8 mouse cellular contexts compared by ENCODE assay signal in the genomic region with DNA sequence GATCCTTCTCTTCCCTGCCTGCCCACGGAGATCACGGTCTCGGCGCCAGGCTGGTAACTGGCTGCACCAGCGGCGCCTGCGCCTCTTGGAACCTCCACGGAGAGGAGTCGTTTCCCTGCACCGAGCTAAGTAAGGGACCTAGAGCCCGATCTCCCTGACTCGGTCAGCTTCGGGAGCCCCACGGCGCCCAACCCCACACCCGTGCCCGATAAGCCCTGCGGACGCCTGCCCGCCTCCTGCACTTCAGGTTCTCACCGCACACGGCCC. TPM values are rescaled to one million over a fixed set of nuclear protein-coding genes. Genes with fewer than 3 reads are reported as not detected.
A peak's percentile ranks its signal among the peaks of the same experiment; 100 is the strongest.
DNase-seq lines count a peak whose midpoint lies in the region; ATAC-seq lines count a peak whose summit lies in the region.

No protein-coding gene starts in this region.

- WGBS in kidney, embryonic 14.5 days = under 1% methylated on average over 21 of the region's 22 CpGs
- WGBS in hindbrain, embryonic 13.5 days = under 1% methylated on average over 22 of the region's 22 CpGs
- WGBS in midbrain, embryonic 14.5 days = under 1% methylated on average over 22 of the region's 22 CpGs

- no peak for DNase-seq in kidney, postnatal 14 days
- no peak for DNase-seq in midbrain, embryonic 14.5 days
- DNase-seq in left cerebral cortex, adult 18-20 months (ENCODE audit: low spot score in 2 of 2) = no peak
- no peak for DNase-seq in embryo, embryonic 11 days
- DNase-seq in left cerebral cortex, adult 8-10 months (ENCODE audit: low spot score in 2 of 2) = no peak

- H3K9ac ChIP-seq in kidney, embryonic 14.5 days (ENCODE audit: low read depth, low read length) = peak overlapping the region; percentile 78
- H3K9ac ChIP-seq in hindbrain, embryonic 13.5 days = peak overlapping the region; percentile 91
- peak overlapping the region; percentile 74 for H3K9ac ChIP-seq in midbrain, embryonic 14.5 days (replicated peaks; ENCODE audit: low read length)

- peaks cover 25% of the 10 kb centered on the region for H3K36me3 ChIP-seq in kidney, embryonic 14.5 days (ENCODE audit: control insufficient read depth, insufficient read depth, low read length)
- peaks cover 65% of the 10 kb centered on the region for H3K36me3 ChIP-seq in hindbrain, embryonic 13.5 days
- H3K36me3 ChIP-seq in midbrain, embryonic 14.5 days (ENCODE audit: control insufficient read depth, insufficient read depth, low read length) = peaks cover 64% of the 10 kb centered on the region

- peak overlapping the region; percentile 81 for H3K4me3 ChIP-seq in kidney, embryonic 14.5 days (ENCODE audit: low read length)
- peak overlapping the region; percentile 73 for H3K4me3 ChIP-seq in brown adipose tissue, adult 24 weeks (ENCODE audit: insufficient read depth, low read depth, low read length)
- peak overlapping the region; percentile 77 for H3K4me3 ChIP-seq in hindbrain, embryonic 13.5 days
- H3K4me3 ChIP-seq in midbrain, embryonic 14.5 days (replicated peaks; ENCODE audit: low read depth, low read length) = peak overlapping the region; percentile 74

- H3K4me2 ChIP-seq in kidney, embryonic 14.5 days (replicated peaks; ENCODE audit: low read depth, low read length) = peak overlapping the region; percentile 86
- H3K4me2 ChIP-seq in hindbrain, embryonic 13.5 days = peak overlapping the region; percentile 90
- peak overlapping the region; percentile 88 for H3K4me2 ChIP-seq in midbrain, embryonic 14.5 days (ENCODE audit: low read length)

- no peaks in the 10 kb centered on the region for H3K9me3 ChIP-seq in kidney, embryonic 14.5 days (ENCODE audit: control insufficient read depth, low read length)
- H3K9me3 ChIP-seq in hindbrain, embryonic 13.5 days = no peaks in the 10 kb centered on the region
- H3K9me3 ChIP-seq in midbrain, embryonic 14.5 days (ENCODE audit: control insufficient read depth, low read length) = no peaks in the 10 kb centered on the region

- H3K27me3 ChIP-seq in kidney, embryonic 14.5 days (ENCODE audit: control insufficient read depth, insufficient read depth, low read length) = no peaks in the 10 kb centered on the region
- no peaks in the 10 kb centered on the region for H3K27me3 ChIP-seq in hindbrain, embryonic 13.5 days
- H3K27me3 ChIP-seq in midbrain, embryonic 14.5 days (ENCODE audit: control insufficient read depth, insufficient read depth, low read length) = no peaks in the 10 kb centered on the region

- peak overlapping the region; percentile 56; the same call in 1 of the 2 replicates for H3K27ac ChIP-seq in kidney, embryonic 14.5 days (ENCODE audit: low read depth, low read length)
- H3K27ac ChIP-seq in brown adipose tissue, adult 24 weeks (replicated peaks; ENCODE audit: low read depth, low read length) = peak overlapping the region; percentile 53
- H3K27ac ChIP-seq in hindbrain, embryonic 13.5 days = peak overlapping the region; percentile 89
- H3K27ac ChIP-seq in midbrain, embryonic 14.5 days (replicated peaks; ENCODE audit: low read depth, low read length) = peak overlapping the region; percentile 84

- H3K4me1 ChIP-seq in kidney, embryonic 14.5 days (ENCODE audit: control insufficient read depth, insufficient read depth, low read length) = peaks cover 13% of the 10 kb centered on the region
- H3K4me1 ChIP-seq in brown adipose tissue, adult 24 weeks (ENCODE audit: control insufficient read depth, insufficient read depth, insufficient read length, low read length) = peaks cover 5% of the 10 kb centered on the region; the same call in 1 of the 2 replicates
- peaks cover 36% of the 10 kb centered on the region for H3K4me1 ChIP-seq in hindbrain, embryonic 13.5 days (replicated peaks)
- peaks cover 10% of the 10 kb centered on the region for H3K4me1 ChIP-seq in midbrain, embryonic 14.5 days (ENCODE audit: control insufficient read depth, insufficient read depth, low read length)

- no peak; the same call in 1 of the 2 replicates for ATAC-seq in kidney, embryonic 14.5 days (ENCODE audit: low FRiP score, low TSS enrichment)
- no peak; the same call in 1 of the 2 replicates for ATAC-seq in hindbrain, embryonic 13.5 days (ENCODE audit: low FRiP score)
- peak; percentile 19 for ATAC-seq in midbrain, embryonic 14.5 days (ENCODE audit: low FRiP score, low TSS enrichment)

RNA-seq across cellular contexts. Expression of gene Abtb1, which starts 0.3 kb away (rescaled TPM):
- polyA plus RNA-seq in kidney, embryonic 14.5 days (2014; fragmentation: Nextera tagmentation; extraction: Ambion mirVana) = 24.8 and 27.1 TPM in 2 replicates
- polyA plus RNA-seq in brown adipose tissue, adult 24 weeks (2012; ENCODE audit: insufficient read depth, insufficient read length, missing spikeins) = 8.6 and 12.6 TPM in 2 replicates
- polyA plus RNA-seq in hindbrain, embryonic 13.5 days (2015; fragmentation: Nextera tagmentation; extraction: Ambion mirVana) = 36.3 and 38.2 TPM in 2 replicates
- polyA plus RNA-seq in midbrain, embryonic 14.5 days (2014; fragmentation: Nextera tagmentation; extraction: Ambion mirVana) = 30.1 and 41.7 TPM in 2 replicates
- total RNA-seq in left cerebral cortex, adult 18-20 months (2021) = 10 to 100 TPM; 38.8 to 44.3 TPM
- 10 to 100 TPM; 38.1 to 45.4 (median 43.1) TPM for total RNA-seq in left cerebral cortex, adult 8-10 months (2022)

RNA-seq across cellular contexts. Expression of gene Podxl2, which starts 33.4 kb away (rescaled TPM):
- polyA plus RNA-seq in kidney, embryonic 14.5 days (2014; fragmentation: Nextera tagmentation; extraction: Ambion mirVana) = 43.6 and 52.8 TPM in 2 replicates
- 1.1 and 1.6 TPM in 2 replicates for polyA plus RNA-seq in brown adipose tissue, adult 24 weeks (2012; ENCODE audit: insufficient read depth, insufficient read length, missing spikeins)
- 546 and 595 TPM in 2 replicates for polyA plus RNA-seq in hindbrain, embryonic 13.5 days (2015; fragmentation: Nextera tagmentation; extraction: Ambion mirVana)
- polyA plus RNA-seq in midbrain, embryonic 14.5 days (2014; fragmentation: Nextera tagmentation; extraction: Ambion mirVana) = 525 and 630 TPM in 2 replicates
- total RNA-seq in left cerebral cortex, adult 18-20 months (2021) = 100 to 1,000 TPM; 202 to 219 TPM
- 100 to 1,000 TPM; 190 to 207 (median 195) TPM for total RNA-seq in left cerebral cortex, adult 8-10 months (2022)

RNA-seq across cellular contexts. Expression of gene Mcm2, which starts 57.1 kb away (rescaled TPM):
- 115 and 166 TPM in 2 replicates for polyA plus RNA-seq in kidney, embryonic 14.5 days (2014; fragmentation: Nextera tagmentation; extraction: Ambion mirVana)
- 1.7 and 1.8 TPM in 2 replicates for polyA plus RNA-seq in brown adipose tissue, adult 24 weeks (2012; ENCODE audit: insufficient read depth, insufficient read length, missing spikeins)
- polyA plus RNA-seq in hindbrain, embryonic 13.5 days (2015; fragmentation: Nextera tagmentation; extraction: Ambion mirVana) = 43.0 and 43.7 TPM in 2 replicates
- 22.2 and 39.0 TPM in 2 replicates for polyA plus RNA-seq in midbrain, embryonic 14.5 days (2014; fragmentation: Nextera tagmentation; extraction: Ambion mirVana)
- total RNA-seq in left cerebral cortex, adult 18-20 months (2021) = 1 to 10 TPM; 3.7 to 6.8 TPM
- 1 to 10 TPM; 4.0 to 9.0 (median 4.6) TPM for total RNA-seq in left cerebral cortex, adult 8-10 months (2022)

Comparison
In these comparisons a context has a peak if more than half of its experiments do, and no peak if none do; other contexts are left out.
1. RNA of gene Podxl2, which starts 33.4 kb away (polyA plus RNA-seq): 546 to 595 TPM in hindbrain, embryonic 13.5 days, 525 to 630 TPM in midbrain, embryonic 14.5 days and 43.6 to 52.8 TPM in kidney, embryonic 14.5 days; 1.1 to 1.6 TPM in brown adipose tissue, adult 24 weeks; every median in the first group is over 10 times any median in the second.
2. Peak in every context shown above with its lines, with median percentiles within 50 percentile points of each other: H3K27ac ChIP-seq, H3K4me2 ChIP-seq, H3K4me3 ChIP-seq and H3K9ac ChIP-seq.